Mouse (Mus musculus): ENCODE measurements at regions not wholly inside any gene's neighbourhood (a gene's known extent, or its start where the extent isn't known, plus 50 kb on each side); places are given as distances from the start of the nearest gene placed in this dataset.

- DNase-seq (ENCODE audit: low read depth, low spot score), result no peak
- Histone ChIP-seq H3K9me3 (replicated peaks; ENCODE audit: insufficient read depth, low read length) (no peaks in the 10 kb centered on the region), H3K27ac (ENCODE audit: control insufficient read depth, low read depth, low read length) (no peak overlapping the region), H3K27me3 (ENCODE audit: control insufficient read depth in 1 of 2, insufficient read depth in 2 of 2, low read length in 2 of 2) (no peaks in the 10 kb centered on the region), H3K4me1 (ENCODE audit: control insufficient read depth in 1 of 2, insufficient read depth in 2 of 2, low read length in 2 of 2) (no peaks in the 10 kb centered on the region), H3K9ac (ENCODE audit: control insufficient read depth, low read depth, low read length, poor library complexity, severe bottlenecking) (no peak overlapping the region), H3K36me3 (ENCODE audit: control insufficient read depth in 1 of 2, insufficient read depth in 2 of 2, low read length in 2 of 2) (no peaks in the 10 kb centered on the region), H3K79me2 (ENCODE audit: control insufficient read depth, insufficient read depth, low read length, poor library complexity) (no peaks in the 10 kb centered on the region), H3K4me3 (ENCODE audit: control insufficient read depth in 1 of 2, insufficient read depth in 1 of 2, low read depth in 2 of 2, low read length in 2 of 2) (no peak overlapping the region)
- TF ChIP-seq POLR2AphosphoS5 (IDR thresholded peaks at IDR 0.05; ENCODE audit: borderline replicate concordance, low read depth, low read length) (no peak), RCOR1 (IDR thresholded peaks at IDR 0.05; ENCODE audit: low read depth, low read length) (no peak), USF2 (IDR thresholded peaks at IDR 0.05; ENCODE audit: borderline replicate concordance in 1 of 2, insufficient read depth in 1 of 2, low read depth in 1 of 2, low read length in 2 of 2) (no peak)
Measured at GRCm38 (mm10) chr10:124305644-124306043, 1041.8 kb downstream of the Fam19a2 start.

- Histone ChIP-seq H3K27me3 (ENCODE audit: control insufficient read depth in 1 of 2, insufficient read depth in 2 of 2, low read length in 2 of 2) (no peaks in the 10 kb centered on the region), H3K79me2 (ENCODE audit: control insufficient read depth, insufficient read depth, low read length, poor library complexity) (no peaks in the 10 kb centered on the region), H3K4me3 (ENCODE audit: control insufficient read depth in 1 of 2, insufficient read depth in 1 of 2, low read depth in 2 of 2, low read length in 2 of 2) (no peak overlapping the region), H3K4me1 (ENCODE audit: control insufficient read depth in 1 of 2, insufficient read depth in 2 of 2, low read length in 2 of 2) (no peaks in the 10 kb centered on the region), H3K9me3 (replicated peaks; ENCODE audit: insufficient read depth, low read length) (no peaks in the 10 kb centered on the region), H3K36me3 (ENCODE audit: control insufficient read depth in 1 of 2, insufficient read depth in 2 of 2, low read length in 2 of 2) (no peaks in the 10 kb centered on the region), H3K27ac (ENCODE audit: control insufficient read depth, low read depth, low read length) (no peak overlapping the region), H3K9ac (ENCODE audit: control insufficient read depth, low read depth, low read length, poor library complexity, severe bottlenecking) (no peak overlapping the region)
- TF ChIP-seq EP300 (IDR thresholded peaks at IDR 0.05; ENCODE audit: low read depth in 1 of 2, low read length in 2 of 2) (no peak), SMC3 (IDR thresholded peaks at IDR 0.05; ENCODE audit: low read depth, low read length) (no peak), ZKSCAN1 (IDR thresholded peaks at IDR 0.05; ENCODE audit: low read depth, low read length) (no peak)
- DNase-seq (ENCODE audit: low read depth, low spot score), result no peak
Measured at GRCm38 (mm10) chr10:124318761-124319160, 1055.0 kb downstream of the Fam19a2 start.

DNA sequence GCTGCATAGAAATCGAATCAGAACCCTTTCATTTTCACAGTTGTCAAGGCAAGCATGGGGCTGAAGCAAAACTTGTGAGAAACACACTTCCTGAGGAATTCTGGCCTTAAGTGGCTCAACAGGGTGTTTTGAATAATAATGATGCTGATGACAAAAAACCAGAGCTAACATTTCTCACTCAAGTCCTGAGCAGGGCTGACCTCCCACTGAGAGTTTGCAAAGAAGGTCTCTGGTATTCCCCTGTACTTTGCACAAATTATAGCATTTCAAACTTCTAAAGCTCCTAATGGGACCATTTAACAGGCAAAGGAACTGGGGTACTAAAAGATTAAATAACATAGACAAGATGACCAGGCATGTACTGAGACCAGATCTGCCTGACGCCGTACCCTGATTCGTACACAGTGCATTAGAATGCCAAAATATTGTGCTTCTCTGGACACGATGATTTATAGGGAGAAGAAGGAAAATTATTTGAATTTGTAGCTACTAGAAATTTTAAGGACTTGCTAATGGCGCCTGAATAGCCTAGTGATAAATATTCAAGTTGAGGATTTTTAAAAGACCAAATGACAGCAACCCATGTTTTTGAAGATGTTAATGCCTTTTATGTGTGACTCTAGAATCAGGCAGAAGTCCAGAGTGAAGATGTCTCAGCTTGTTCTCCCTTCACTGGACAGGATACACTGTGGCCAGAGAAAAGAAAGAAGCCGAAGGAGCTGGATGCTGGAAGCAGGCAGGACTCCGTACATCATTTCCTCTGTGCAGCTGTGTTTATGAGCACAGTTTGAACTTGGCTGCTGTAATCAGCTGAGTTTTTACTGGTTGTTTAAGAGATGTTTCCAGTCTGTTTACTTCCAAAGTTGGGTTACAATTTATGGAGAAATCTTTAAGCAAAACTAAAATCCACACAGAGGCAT, 1056.7 kb downstream of the Fam19a2 start:
- Histone ChIP-seq H3K9me3 (replicated peaks; ENCODE audit: insufficient read depth, low read length) (no peaks in the 10 kb centered on the region), H3K9ac (ENCODE audit: control insufficient read depth, low read depth, low read length, poor library complexity, severe bottlenecking) (no peak overlapping the region), H3K4me1 (ENCODE audit: control insufficient read depth in 1 of 2, insufficient read depth in 2 of 2, low read length in 2 of 2) (no peaks in the 10 kb centered on the region), H3K4me3 (ENCODE audit: control insufficient read depth in 1 of 2, insufficient read depth in 1 of 2, low read depth in 2 of 2, low read length in 2 of 2) (no peak overlapping the region), H3K79me2 (ENCODE audit: control insufficient read depth, insufficient read depth, low read length, poor library complexity) (no peaks in the 10 kb centered on the region), H3K27me3 (ENCODE audit: control insufficient read depth in 1 of 2, insufficient read depth in 2 of 2, low read length in 2 of 2) (no peaks in the 10 kb centered on the region), H3K36me3 (ENCODE audit: control insufficient read depth in 1 of 2, insufficient read depth in 2 of 2, low read length in 2 of 2) (no peaks in the 10 kb centered on the region), H3K27ac (ENCODE audit: control insufficient read depth, low read depth, low read length) (no peak overlapping the region)
- no peak for TF ChIP-seq HCFC1 (IDR thresholded peaks at IDR 0.05; ENCODE audit: low read depth, low read length)
- DNase-seq (ENCODE audit: low read depth, low spot score), result no peak
